Mouse (Mus musculus) neutrophil, adult 5-6 weeks (primary cell): ENCODE data around the gene Speer4f1. TPM values are rescaled to one million over a fixed set of nuclear protein-coding genes. Genes with fewer than 3 reads are reported as not detected.
"Not testable (repeated sequence)": the region's sequence is repeated elsewhere in the genome, so short reads cannot be mapped to it uniquely, and the experiment has no call there.

ENCODE experiments used
- ATAC-seq: fragments of 151-379, 151-347 bp; 2 replicates; pipeline ENCODE4 v1.8.0; 2017; ENCODE audit warnings: mild to moderate bottlenecking, moderate TSS enrichment; ENCODE audit not compliant: insufficient number of reproducible peaks, poor library complexity, low FRiP score, severe bottlenecking; ENCODE audit errors: extremely low read depth
- total RNA-seq: library from RNA; stranded (forward); fragments of 200-1000 nt; gene quantifications from 2 replicates; pipeline ENCODE4 v1.2.3, GENCODE M21; 2017

Gene Speer4f1
- not detected in 2 replicates for total RNA-seq

DNA sequence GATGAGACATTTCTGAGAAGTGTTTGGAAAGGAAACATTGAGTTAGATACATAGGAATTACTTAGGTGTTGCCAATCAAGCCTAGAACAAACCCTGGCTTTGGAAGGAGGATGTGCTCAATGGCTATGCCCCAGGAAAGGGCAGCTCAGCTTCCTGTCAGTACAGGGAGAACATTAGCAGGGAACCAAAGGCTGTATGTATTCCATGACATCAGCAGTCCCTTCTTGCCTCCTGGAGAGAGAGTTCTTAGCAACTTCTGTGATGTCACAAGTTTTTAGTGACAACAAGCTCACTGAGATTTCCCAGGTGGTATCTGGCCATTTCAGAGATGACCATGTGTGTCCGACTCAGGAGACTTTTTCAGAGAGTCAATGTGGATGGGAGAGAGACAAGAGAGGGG lies at the start of gene Speer4f1:
TSS of gene Speer4f1 (plus strand) at position 301 of the 400 bp plus-strand sequence.
- not testable (repeated sequence) for ATAC-seq

DNA sequence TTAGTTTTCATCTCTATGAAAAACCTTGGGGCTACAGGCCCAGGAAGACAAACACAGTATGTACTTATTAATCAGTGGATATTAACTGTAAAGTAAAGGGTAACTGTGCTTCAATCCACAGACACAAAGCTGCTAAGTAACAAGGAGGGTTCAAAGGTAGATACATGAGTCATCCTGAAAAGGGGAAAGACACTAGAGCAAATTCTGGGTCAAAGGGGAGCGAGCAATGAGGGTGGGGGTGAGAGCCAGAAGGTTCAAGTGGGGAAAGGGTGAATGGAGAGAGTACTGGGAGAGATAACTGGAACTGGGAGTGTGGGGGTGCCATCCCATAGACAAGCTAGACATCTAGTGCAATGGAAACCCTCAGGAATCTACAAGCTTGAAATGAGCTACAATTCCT lies 49.0 kb upstream of the Speer4f1 start:
- ATAC-seq, result no peak

DNA sequence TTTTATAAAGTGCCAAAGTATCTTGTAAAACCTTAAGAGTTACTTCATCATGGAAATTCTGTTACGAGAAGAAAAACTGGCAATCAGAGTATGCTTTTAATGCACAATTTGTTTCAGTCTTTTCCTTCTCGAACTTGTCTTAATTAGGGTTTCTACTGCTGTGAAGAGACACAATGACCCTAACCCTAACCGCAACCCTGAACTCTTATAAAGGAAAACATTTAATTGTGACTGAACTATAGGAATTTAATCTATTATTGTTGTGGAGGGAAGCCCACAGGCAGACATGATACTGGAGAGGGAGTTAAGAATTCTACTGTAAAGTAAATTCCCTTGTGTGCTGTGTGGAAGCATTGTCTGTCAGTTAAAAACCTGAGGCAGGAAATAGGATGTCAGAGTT lies 41.2 kb upstream of the Speer4f1 start:
- no peak for ATAC-seq

GRCm38 (mm10) chr5:17436209-17436608 lies 39.7 kb upstream of the Speer4f1 start:
- no peak for ATAC-seq

DNA sequence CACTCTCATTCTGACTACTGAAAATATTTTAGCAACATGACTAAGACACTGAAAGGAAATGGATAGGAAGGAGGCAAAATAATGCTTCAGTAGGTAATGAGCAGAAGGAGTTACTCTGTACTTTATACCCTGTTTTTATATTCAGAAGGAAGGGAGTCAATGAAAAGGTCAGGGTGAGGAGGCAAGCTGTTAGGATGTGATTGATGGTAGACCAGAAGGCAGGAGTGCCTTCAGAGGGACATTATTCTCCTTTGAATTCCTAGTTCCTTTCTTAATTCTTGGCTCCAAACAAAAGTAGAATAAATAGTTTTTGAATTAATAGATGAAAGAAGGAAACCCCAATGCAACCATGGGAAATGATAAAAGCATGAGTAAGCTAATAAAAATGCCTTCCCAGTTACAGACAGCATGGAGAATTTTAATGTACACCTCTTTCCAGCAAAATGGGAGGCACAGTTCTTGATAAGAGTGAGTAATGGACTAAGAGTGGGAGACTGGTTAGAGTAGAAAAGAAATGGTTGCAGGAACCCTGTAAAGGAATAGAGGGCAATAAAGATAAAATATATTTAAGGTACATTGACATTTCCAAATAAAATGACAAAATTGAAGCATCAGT lies 36.3 kb upstream of the Speer4f1 start:
- no peak for ATAC-seq

- no peak for ATAC-seq
Measured at GRCm38 (mm10) chr5:17454059-17454458, 21.8 kb upstream of the Speer4f1 start.

DNA sequence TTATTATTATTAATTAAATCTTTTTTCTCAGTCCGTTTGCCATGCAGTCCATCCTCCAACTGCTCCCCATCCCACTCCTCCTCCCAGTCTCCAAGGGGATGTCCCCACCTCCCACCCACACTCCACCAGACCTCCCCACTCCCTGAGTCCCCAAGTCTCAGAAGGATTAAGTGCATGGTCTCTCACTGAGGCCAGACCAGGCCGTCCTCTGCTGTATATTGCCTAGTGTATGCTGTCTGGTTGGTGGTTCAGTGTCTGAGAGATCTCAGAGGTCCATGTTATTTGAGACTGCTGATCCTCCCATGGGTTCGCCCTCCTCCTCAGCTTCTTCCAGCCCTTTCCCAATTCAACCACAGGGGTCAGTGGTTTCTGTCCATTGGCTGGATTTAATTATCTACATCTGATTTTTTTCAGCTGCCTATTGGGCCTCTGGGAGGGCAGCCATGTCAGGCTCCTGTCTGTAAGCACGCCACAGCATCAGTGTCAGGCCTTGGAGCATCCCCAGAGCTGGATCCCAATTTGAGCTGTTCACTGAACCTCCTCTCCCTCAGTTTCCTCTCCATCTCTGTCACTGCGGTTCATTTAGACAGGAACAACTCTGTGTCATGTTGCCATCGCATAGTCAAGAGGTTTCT lies 20.8 kb upstream of the Speer4f1 start:
- no peak for ATAC-seq

- ATAC-seq, result no peak
Measured at GRCm38 (mm10) chr5:17456671-17457070, 19.2 kb upstream of the Speer4f1 start.

DNA sequence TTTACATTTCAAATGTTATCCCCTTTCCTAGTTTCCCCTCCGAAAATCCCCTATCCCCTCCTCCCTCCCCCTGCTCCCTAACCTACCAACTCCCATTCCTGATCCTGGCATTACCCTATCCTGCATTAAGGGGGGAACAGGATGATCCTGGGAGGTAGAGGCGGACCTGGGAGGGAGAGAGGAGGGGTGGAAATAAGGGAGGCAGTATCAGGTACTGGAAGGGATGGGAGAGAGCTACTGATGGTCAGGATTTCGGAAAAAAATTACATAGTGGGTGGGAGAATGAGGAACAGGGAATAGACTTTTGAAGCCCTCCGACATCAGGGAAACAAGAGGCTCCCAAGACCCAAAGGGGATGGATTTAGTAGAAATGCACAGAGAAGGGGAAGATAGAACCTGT lies 7.8 kb upstream of the Speer4f1 start:
- ATAC-seq, result not testable (repeated sequence)

- no peak for ATAC-seq
Measured at GRCm38 (mm10) chr5:17476476-17476875, 578 bp downstream of the Speer4f1 start.

DNA sequence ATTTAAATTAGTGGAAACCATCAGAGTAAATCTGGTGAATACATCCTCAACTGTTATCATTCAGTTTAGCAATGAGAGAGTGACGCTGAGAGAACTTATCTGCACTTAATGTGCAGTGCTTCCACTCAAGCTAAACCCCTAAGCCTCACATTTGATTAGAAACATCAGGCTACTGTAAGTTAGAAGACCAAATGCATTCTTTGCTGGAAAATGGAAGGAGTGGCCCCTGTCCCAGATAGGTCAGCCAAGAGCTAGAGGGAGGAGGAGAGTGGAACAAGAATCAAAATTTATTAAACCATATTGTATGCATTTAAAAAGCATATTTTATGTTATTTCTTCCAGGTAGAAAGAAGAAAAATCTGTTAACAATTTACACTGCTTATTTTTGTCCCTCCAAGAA lies 14.0 kb downstream of the Speer4f1 start:
- ATAC-seq, result no peak

DNA sequence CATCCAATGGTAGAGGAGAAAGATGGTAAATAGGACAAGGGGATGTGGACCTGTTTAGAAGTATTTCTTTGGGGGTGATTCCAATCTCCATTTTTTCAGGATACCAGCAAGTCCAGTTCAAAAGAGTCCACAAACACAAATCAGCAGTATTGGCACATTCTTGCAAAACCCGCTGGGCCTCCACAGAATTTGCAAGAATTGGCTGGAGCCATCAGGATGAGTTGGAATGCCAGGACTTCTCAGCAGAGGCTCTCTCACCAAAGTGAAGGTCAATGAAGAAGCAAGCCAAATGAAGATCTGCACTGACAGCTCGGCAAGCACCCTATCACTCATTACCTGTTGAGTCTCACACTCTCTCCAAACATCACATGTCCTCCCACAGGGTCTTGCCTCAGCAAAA lies 19.7 kb downstream of the Speer4f1 start:
- ATAC-seq, result no peak

GRCm38 (mm10) chr5:17496650-17497049 lies 20.8 kb downstream of the Speer4f1 start:
- no peak for ATAC-seq

- no peak for ATAC-seq
Measured at GRCm38 (mm10) chr5:17499873-17500329, 24.0 kb downstream of the Speer4f1 start.

DNA sequence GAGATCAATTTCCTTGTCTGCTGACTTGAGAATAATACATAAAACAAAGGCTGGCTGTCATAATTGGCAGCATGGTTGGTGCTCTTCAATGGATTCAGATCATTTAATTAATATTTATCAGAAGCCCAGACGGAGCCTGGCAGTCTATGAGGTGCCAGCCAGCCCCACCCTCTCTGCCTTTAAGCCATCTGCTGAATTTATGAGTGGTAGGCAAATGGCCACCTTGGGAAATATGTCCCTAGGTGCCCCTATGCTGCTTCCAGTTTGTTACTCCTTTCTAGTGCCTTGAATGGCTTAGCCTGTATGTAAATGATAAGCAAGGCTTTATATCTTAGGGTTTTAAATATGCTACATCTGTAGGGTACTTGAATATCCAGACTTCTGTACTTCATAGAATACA lies 25.0 kb downstream of the Speer4f1 start:
- ATAC-seq, result no peak

DNA sequence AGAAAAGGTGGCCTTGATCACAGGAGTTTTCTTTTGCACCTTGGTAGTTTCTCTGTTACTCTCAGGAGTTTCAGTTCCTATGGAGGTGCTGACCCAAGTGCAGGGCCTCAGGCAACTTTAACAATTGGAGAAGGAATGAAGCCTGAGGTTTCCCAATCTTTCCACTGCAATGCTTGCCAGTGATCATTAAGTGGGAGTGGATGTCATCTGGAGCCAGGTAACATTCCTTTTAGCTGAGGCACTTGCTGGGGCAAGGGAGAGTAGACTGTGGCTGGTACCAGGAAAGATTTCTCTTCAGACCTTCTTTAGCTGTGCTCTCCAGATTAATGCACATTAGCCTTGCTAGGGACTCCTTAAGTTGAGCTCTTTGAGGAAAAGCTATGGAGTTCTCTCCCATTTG lies 29.6 kb downstream of the Speer4f1 start:
- no peak for ATAC-seq

DNA sequence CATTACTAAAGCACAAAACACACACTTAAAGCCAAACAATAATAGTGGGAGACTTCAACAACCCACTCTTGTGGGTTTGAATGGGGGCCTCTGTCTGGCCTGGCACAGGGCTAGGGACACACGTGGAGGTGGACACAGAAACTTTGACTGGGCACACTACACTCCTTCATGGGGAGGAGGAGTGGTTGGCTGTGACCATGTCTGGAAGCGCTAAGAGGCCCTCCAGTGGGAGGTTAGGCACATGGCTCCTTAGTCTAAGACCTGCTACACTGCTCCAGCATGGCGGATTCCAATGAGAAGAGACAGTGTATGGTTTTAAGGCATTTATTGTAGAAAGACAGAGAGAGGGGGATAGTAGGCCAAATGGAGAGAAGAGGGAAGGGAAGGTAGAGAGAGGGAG lies 32.1 kb downstream of the Speer4f1 start:
- no peak for ATAC-seq
